Comparison of ENCODE assay signal across 21 mouse cellular contexts in genomic region chr17:86338328-86338727, GRCm38 (mm10).
DNase-seq lines count a peak whose midpoint lies in the region; ATAC-seq and TF ChIP-seq lines count a peak whose summit lies in the region.
"Had no signal": no experiment of that assay in that cellular context is flagged by ENCODE, and none has a peak within 500 bp of the region (broad histone marks: within the 10 kb centered on the region; RNA-seq: fewer than 3 reads in every experiment).

No protein-coding gene starts in this region.

- no peaks in the 10 kb centered on the region for H3K9me3 ChIP-seq in heart, embryonic 10.5 days
- H3K9me3 ChIP-seq in liver, embryonic 11.5 days (ENCODE audit: control insufficient read depth, low read length) = no peaks in the 10 kb centered on the region
- H3K9me3 ChIP-seq: embryonic facial prominence, embryonic 13.5 days; forebrain, embryonic 12.5 days; heart, embryonic 15.5 days; hindbrain, embryonic 12.5 days had no signal

- no peaks in the 10 kb centered on the region for H3K36me3 ChIP-seq in heart, embryonic 10.5 days
- H3K36me3 ChIP-seq in heart, adult 2 months (ENCODE audit: control insufficient read depth, insufficient read depth, low read length) = no peaks in the 10 kb centered on the region
- no peaks in the 10 kb centered on the region for H3K36me3 ChIP-seq in liver, embryonic 11.5 days (ENCODE audit: control insufficient read depth, insufficient read depth, low read length)
- H3K36me3 ChIP-seq: forebrain, embryonic 12.5 days; heart, embryonic 15.5 days; hindbrain, embryonic 12.5 days had no signal

- TF ChIP-seq EP300 in heart, adult 2 months (IDR thresholded peaks at IDR 0.05; ENCODE audit: insufficient read depth, low read depth, low read length) = no peak

- H3K79me2 ChIP-seq in heart, adult 2 months (replicated peaks; ENCODE audit: control insufficient read depth, insufficient read depth, low read length) = peaks cover 3% of the 10 kb centered on the region

- 0 out of 2 replicates have a peak, but pooled peaks have one; percentile 43 for ATAC-seq in liver, embryonic 11.5 days (replicated peaks; ENCODE audit: low FRiP score)
- ATAC-seq: activated CD4-positive, CD25-positive, alpha-beta regulatory T cell, adult 4 months; forebrain, embryonic 16.5 days; hindbrain, embryonic 16.5 days; Patski had no signal

- no peak overlapping the region for H3K4me3 ChIP-seq in heart, embryonic 10.5 days
- no peak overlapping the region for H3K4me3 ChIP-seq in heart, adult 2 months
- H3K4me3 ChIP-seq in liver, embryonic 11.5 days (ENCODE audit: low read depth, low read length) = no peak overlapping the region
- no peak overlapping the region for H3K4me3 ChIP-seq in bone marrow, adult 2 months (replicated peaks; ENCODE audit: control insufficient read depth, low read depth, low read length)
- H3K4me3 ChIP-seq: embryonic facial prominence, embryonic 13.5 days; forebrain, embryonic 12.5 days; heart, embryonic 15.5 days; hindbrain, embryonic 12.5 days had no signal

- TF ChIP-seq CTCF in heart, adult 2 months (IDR thresholded peaks at IDR 0.05) = no peak
- no peak for TF ChIP-seq CTCF in bone marrow, adult 2 months (IDR thresholded peaks at IDR 0.05; ENCODE audit: control insufficient read depth, insufficient read depth, low read length)

- peaks cover 32% of the 10 kb centered on the region for H3K4me1 ChIP-seq in heart, embryonic 10.5 days
- peaks cover 17% of the 10 kb centered on the region for H3K4me1 ChIP-seq in heart, adult 2 months (ENCODE audit: control insufficient read depth, insufficient read depth, low read length)
- no peaks in the 10 kb centered on the region; the same call in 1 of the 2 replicates for H3K4me1 ChIP-seq in liver, embryonic 11.5 days (replicated peaks; ENCODE audit: control insufficient read depth, insufficient read depth, low read length)
- H3K4me1 ChIP-seq in bone marrow, adult 2 months (ENCODE audit: control insufficient read depth, insufficient read depth, low read length) = peaks cover 11% of the 10 kb centered on the region
- H3K4me1 ChIP-seq: forebrain, embryonic 12.5 days had no signal

- no peaks in the 10 kb centered on the region for H3K27me3 ChIP-seq in heart, embryonic 10.5 days (ENCODE audit: insufficient read depth, poor library complexity, severe bottlenecking)
- H3K27me3 ChIP-seq in heart, adult 2 months (ENCODE audit: control insufficient read depth, insufficient read depth, low read length) = no peaks in the 10 kb centered on the region
- no peaks in the 10 kb centered on the region for H3K27me3 ChIP-seq in liver, embryonic 11.5 days (replicated peaks; ENCODE audit: control insufficient read depth, insufficient read depth, low read length)
- H3K27me3 ChIP-seq: embryonic facial prominence, embryonic 13.5 days; forebrain, embryonic 12.5 days; heart, embryonic 15.5 days; hindbrain, embryonic 12.5 days; Patski had no signal

- no peak for DNase-seq in heart, embryonic 10.5 days (ENCODE audit: low spot score)
- DNase-seq in heart, adult 2 months = no peak
- DNase-seq in liver, embryonic 11.5 days (ENCODE audit: low spot score) = no peak
- no peak for DNase-seq in liver
- DNase-seq in gastrocnemius, postnatal 14 days = no peak
- DNase-seq in right cerebral cortex, adult 18-20 months = no peak
- DNase-seq: adrenal gland, postnatal 14 days; cerebellum, adult 18-20 months; cerebellum, adult 9-11 months; cerebellum, postnatal 36 days; gastrocnemius, postnatal 10 days; heart, postnatal 14 days had no signal

- no peak for TF ChIP-seq POLR2A in heart, adult 2 months (IDR thresholded peaks at IDR 0.05; ENCODE audit: insufficient read depth, low read depth, low read length)
- no peak for TF ChIP-seq POLR2A in bone marrow, adult 2 months (IDR thresholded peaks at IDR 0.05; ENCODE audit: borderline replicate concordance, control insufficient read depth, low read depth, low read length)

- WGBS in heart, embryonic 10.5 days = 56% methylated on average over 5 of the region's 5 CpGs
- 73% methylated on average over 5 of the region's 5 CpGs for WGBS in heart, adult 2 months
- 60% methylated on average over 5 of the region's 5 CpGs for WGBS in liver, embryonic 11.5 days
- 51% methylated on average over 5 of the region's 5 CpGs for WGBS in bone marrow, adult 2 months

- intact Hi-C loops in heart, adult 2 months (cut with DNase I) = no loop called here
- intact Hi-C loops in gastrocnemius, postnatal 14 days (cut with DNase I; ENCODE audit: low total_unique reads) = no loop called here

- no peak overlapping the region for H3K9ac ChIP-seq in heart, adult 2 months (ENCODE audit: low read depth, low read length)
- no peak overlapping the region for H3K9ac ChIP-seq in liver, embryonic 11.5 days (ENCODE audit: low read depth, low read length)
- H3K9ac ChIP-seq: embryonic facial prominence, embryonic 13.5 days; forebrain, embryonic 12.5 days; heart, embryonic 15.5 days; hindbrain, embryonic 12.5 days had no signal

- no peak overlapping the region for H3K4me2 ChIP-seq in liver, embryonic 11.5 days
- H3K4me2 ChIP-seq: embryonic facial prominence, embryonic 13.5 days; forebrain, embryonic 12.5 days; heart, embryonic 15.5 days; hindbrain, embryonic 12.5 days had no signal

- peak overlapping the region; percentile 17; the same call in 1 of the 2 replicates for H3K27ac ChIP-seq in heart, embryonic 10.5 days
- H3K27ac ChIP-seq in heart, adult 2 months = no peak overlapping the region
- no peak overlapping the region for H3K27ac ChIP-seq in liver, embryonic 11.5 days (ENCODE audit: low read depth, low read length)
- peak overlapping the region; percentile 69 for H3K27ac ChIP-seq in bone marrow, adult 2 months (ENCODE audit: control insufficient read depth, insufficient read depth, low read depth, low read length, poor library complexity)
- H3K27ac ChIP-seq: embryonic facial prominence, embryonic 13.5 days; forebrain, embryonic 12.5 days; heart, embryonic 15.5 days; hindbrain, embryonic 12.5 days had no signal

Comparison
In these comparisons a context has a peak if more than half of its experiments do, and no peak if none do; other contexts are left out.
1. H3K27ac ChIP-seq: peak in heart, embryonic 10.5 days (single experiment) and bone marrow, adult 2 months (single experiment); none in heart, adult 2 months (single experiment) and liver, embryonic 11.5 days (single experiment).